Mouse (Mus musculus): ENCODE data around the gene Tnfrsf4. TPM values are rescaled to one million over a fixed set of nuclear protein-coding genes. Genes with fewer than 3 reads are reported as not detected.

The Tnfrsf4 gene
- polyA plus RNA-seq, 1 experiment from 2014 or later: 0.47 TPM

- peaks cover 12% of the 10 kb centered on the region; the same call in 1 of the 2 replicates for H3K4me1 ChIP-seq (ENCODE audit: insufficient read depth)
- H3K4me3 ChIP-seq (ENCODE audit: low read depth, low read length): no peak overlapping the region
- 0 out of 2 replicates have a peak, but pooled peaks cover 4% of the 10 kb centered on the region for H3K36me3 ChIP-seq (ENCODE audit: insufficient read depth)
- H3K27me3 ChIP-seq (ENCODE audit: insufficient read depth, low read length): peaks cover 19% of the 10 kb centered on the region
- no peaks in the 10 kb centered on the region for H3K9me3 ChIP-seq (ENCODE audit: low read depth, low read length)
- peak; percentile 76 for TF ChIP-seq CTCF (IDR thresholded peaks at IDR 0.05; ENCODE audit: low read depth)
- H3K27ac ChIP-seq (ENCODE audit: low read depth): no peak overlapping the region
- no peak for ATAC-seq (ENCODE audit: insufficient read depth)
- no peak overlapping the region for H3K4me2 ChIP-seq
- peak; percentile 78 for DNase-seq
- 39% methylated on average over 6 of the region's 6 CpGs for WGBS
- H3K9ac ChIP-seq: no peak overlapping the region
Measured at GRCm38 (mm10) chr4:156033476-156034119, 20.0 kb downstream of the Tnfrsf4 start.

- no peak for TF ChIP-seq CTCF (IDR thresholded peaks at IDR 0.05; ENCODE audit: low read depth)
- Histone ChIP-seq H3K27me3 (ENCODE audit: insufficient read depth, low read length) (peaks cover 19% of the 10 kb centered on the region), H3K4me2 (no peak overlapping the region), H3K4me1 (ENCODE audit: insufficient read depth) (peaks cover 12% of the 10 kb centered on the region; the same call in 1 of the 2 replicates), H3K4me3 (ENCODE audit: low read depth, low read length) (peak overlapping the region; percentile 2; the same call in 1 of the 2 replicates), H3K9ac (no peak overlapping the region), H3K27ac (ENCODE audit: low read depth) (no peak overlapping the region), H3K9me3 (ENCODE audit: low read depth, low read length) (no peaks in the 10 kb centered on the region), H3K36me3 (ENCODE audit: insufficient read depth) (0 out of 2 replicates have a peak, but pooled peaks cover 3% of the 10 kb centered on the region)
- 74% methylated on average over 4 of the region's 4 CpGs for WGBS
- ATAC-seq (ENCODE audit: insufficient read depth) (no peak), DNase-seq (no peak)
Measured at GRCm38 (mm10) chr4:156034301-156034700, 20.7 kb downstream of the Tnfrsf4 start.

- Histone ChIP-seq H3K9me3 (ENCODE audit: low read depth, low read length) (no peaks in the 10 kb centered on the region), H3K27me3 (ENCODE audit: insufficient read depth, low read length) (peaks cover 19% of the 10 kb centered on the region), H3K36me3 (ENCODE audit: insufficient read depth) (no peaks in the 10 kb centered on the region), H3K4me3 (ENCODE audit: low read depth, low read length) (peak overlapping the region; percentile 2; the same call in 1 of the 2 replicates), H3K27ac (ENCODE audit: low read depth) (no peak overlapping the region), H3K4me1 (ENCODE audit: insufficient read depth) (peaks cover 12% of the 10 kb centered on the region; the same call in 1 of the 2 replicates), H3K9ac (no peak overlapping the region), H3K4me2 (peak overlapping the region; percentile 32)
- 10% methylated on average over 25 of the region's 25 CpGs for WGBS
- TF ChIP-seq CTCF (IDR thresholded peaks at IDR 0.05; ENCODE audit: low read depth): no peak
- no peak for ATAC-seq (ENCODE audit: insufficient read depth)
- DNase-seq: no peak
Measured at GRCm38 (mm10) chr4:156034901-156035300, 21.3 kb downstream of the Tnfrsf4 start.

GRCm38 (mm10) chr4:156044754-156045153, 31.1 kb downstream of the Tnfrsf4 start:
- H3K4me2 ChIP-seq: no peak overlapping the region
- H3K4me1 ChIP-seq (ENCODE audit: insufficient read depth): no peaks in the 10 kb centered on the region
- TF ChIP-seq CTCF (IDR thresholded peaks at IDR 0.05; ENCODE audit: low read depth): no peak
- H3K9ac ChIP-seq: no peak overlapping the region
- H3K27ac ChIP-seq (ENCODE audit: low read depth): no peak overlapping the region
- H3K4me3 ChIP-seq (ENCODE audit: low read depth, low read length): no peak overlapping the region
- H3K9me3 ChIP-seq (ENCODE audit: low read depth, low read length): no peaks in the 10 kb centered on the region
- ATAC-seq (ENCODE audit: insufficient read depth): no peak
- no peaks in the 10 kb centered on the region for H3K27me3 ChIP-seq (ENCODE audit: insufficient read depth, low read length)
- WGBS: 43% methylated on average over 5 of the region's 5 CpGs
- no peaks in the 10 kb centered on the region for H3K36me3 ChIP-seq (ENCODE audit: insufficient read depth)
- no peak for DNase-seq

GRCm38 (mm10) chr4:156049779-156050178, 36.1 kb downstream of the Tnfrsf4 start:
- 61% methylated on average over 3 of the region's 3 CpGs for WGBS
- Histone ChIP-seq H3K4me1 (ENCODE audit: insufficient read depth) (no peaks in the 10 kb centered on the region), H3K9me3 (ENCODE audit: low read depth, low read length) (no peaks in the 10 kb centered on the region), H3K4me2 (no peak overlapping the region), H3K4me3 (ENCODE audit: low read depth, low read length) (no peak overlapping the region), H3K9ac (no peak overlapping the region), H3K27ac (ENCODE audit: low read depth) (no peak overlapping the region), H3K36me3 (ENCODE audit: insufficient read depth) (0 out of 2 replicates have a peak, but pooled peaks cover 2% of the 10 kb centered on the region), H3K27me3 (ENCODE audit: insufficient read depth, low read length) (no peaks in the 10 kb centered on the region)
- TF ChIP-seq CTCF (IDR thresholded peaks at IDR 0.05; ENCODE audit: low read depth): no peak
- DNase-seq: no peak
- ATAC-seq (ENCODE audit: insufficient read depth): no peak

GRCm38 (mm10) chr4:156050391-156050980, 36.8 kb downstream of the Tnfrsf4 start:
- Histone ChIP-seq H3K9ac (no peak overlapping the region), H3K9me3 (ENCODE audit: low read depth, low read length) (no peaks in the 10 kb centered on the region), H3K4me3 (ENCODE audit: low read depth, low read length) (no peak overlapping the region), H3K27ac (ENCODE audit: low read depth) (no peak overlapping the region), H3K4me2 (no peak overlapping the region), H3K27me3 (ENCODE audit: insufficient read depth, low read length) (no peaks in the 10 kb centered on the region), H3K4me1 (ENCODE audit: insufficient read depth) (no peaks in the 10 kb centered on the region), H3K36me3 (ENCODE audit: insufficient read depth) (0 out of 2 replicates have a peak, but pooled peaks cover 2% of the 10 kb centered on the region)
- TF ChIP-seq CTCF (IDR thresholded peaks at IDR 0.05; ENCODE audit: low read depth): no peak
- DNase-seq (peak; percentile 63), ATAC-seq (ENCODE audit: insufficient read depth) (peak; percentile 68; the same call in 1 of the 2 replicates)
- 54% methylated on average over 6 of the region's 6 CpGs for WGBS

GRCm38 (mm10) chr4:156053113-156053512, 39.5 kb downstream of the Tnfrsf4 start:
- DNase-seq (no peak), ATAC-seq (ENCODE audit: insufficient read depth) (no peak)

More at GRCm38 (mm10) chr4:156053113-156053512, 39.5 kb downstream of the Tnfrsf4 start:
- Histone ChIP-seq H3K9ac (no peak overlapping the region), H3K36me3 (ENCODE audit: insufficient read depth) (0 out of 2 replicates have a peak, but pooled peaks cover 2% of the 10 kb centered on the region), H3K27me3 (ENCODE audit: insufficient read depth, low read length) (no peaks in the 10 kb centered on the region), H3K4me3 (ENCODE audit: low read depth, low read length) (no peak overlapping the region), H3K9me3 (ENCODE audit: low read depth, low read length) (no peaks in the 10 kb centered on the region), H3K4me1 (ENCODE audit: insufficient read depth) (no peaks in the 10 kb centered on the region), H3K4me2 (no peak overlapping the region), H3K27ac (ENCODE audit: low read depth) (no peak overlapping the region)
- 63% methylated on average over 4 of the region's 4 CpGs for WGBS
- no peak for TF ChIP-seq CTCF (IDR thresholded peaks at IDR 0.05; ENCODE audit: low read depth)

Measured in lung, embryonic 14.5 days (tissue).